Mouse (Mus musculus) liver, embryonic 13.5 days (tissue): Measurements from ENCODE around the gene Cntnap2. TPM values are rescaled to one million over a fixed set of nuclear protein-coding genes. Genes with fewer than 3 reads are reported as not detected.

Experiments used
- ATAC-seq: fragments of 200-750 bp; cut with Nextera tagmentation; 2 replicates; pipeline ENCODE4 v1.8.0; 2017; ENCODE audit warnings: low read depth, mild to moderate bottlenecking, moderate number of reproducible peaks, moderate library complexity
- DNase-seq: peaks from one replicate; pipeline ENCODE4 v3.0.0; 2022
- H3K27ac ChIP-seq: fragments of 300-500 bp; sonication (generic); 2 replicates; pipeline ENCODE4 v1.5.1; 2015; ENCODE audit warnings: moderate library complexity, mild to moderate bottlenecking, inconsistent platforms
- H3K27me3 ChIP-seq: fragments of 300-500 bp; sonication (generic); 2 replicates; pipeline ENCODE4 v1.6.1; 2015; ENCODE audit warnings: mild to moderate bottlenecking, inconsistent platforms
- H3K36me3 ChIP-seq: fragments of 300-500 bp; sonication (generic); 2 replicates; pipeline ENCODE4 v1.6.1; 2015; ENCODE audit warnings: mild to moderate bottlenecking, inconsistent platforms
- H3K4me1 ChIP-seq: fragments of 300-500 bp; sonication (generic); replicated peaks from 2 replicates; pipeline ENCODE4 v1.6.1; 2015; ENCODE audit warnings: inconsistent platforms
- H3K4me2 ChIP-seq: fragments of 300-500 bp; sonication (generic); 2 replicates; pipeline ENCODE4 v1.6.1; 2015; ENCODE audit warnings: inconsistent platforms, mild to moderate bottlenecking, moderate library complexity
- H3K4me3 ChIP-seq: fragments of 300-500 bp; sonication (generic); replicated peaks from 2 replicates; pipeline ENCODE4 v1.5.1; 2015; ENCODE audit warnings: mild to moderate bottlenecking, inconsistent platforms
- H3K9ac ChIP-seq: fragments of 300-500 bp; sonication (generic); 2 replicates; pipeline ENCODE4 v1.6.1; 2015; ENCODE audit warnings: mild to moderate bottlenecking, inconsistent platforms
- H3K9me3 ChIP-seq: fragments of 300-500 bp; sonication (generic); replicated peaks from 2 replicates; pipeline ENCODE4 v1.6.1; 2016; ENCODE audit warnings: inconsistent platforms
- WGBS: fragments of 180-500 bp; shearing (Covaris S2); methylation state at CpG from one replicate; pipeline ENCODE4 v1.1.7; 2015; ENCODE audit not compliant: insufficient replicate concordance; 5-methylcytosine and 5-hydroxymethylcytosine counted together
- polyA plus RNA-seq: library from polyadenylated mRNA; unstranded; fragments of >200 nt; fragmentation: Nextera tagmentation; extraction: Ambion mirVana; gene quantifications from 2 replicates; pipeline ENCODE4 v1.2.1, GENCODE M21; 2015

Cntnap2 gene
- polyA plus RNA-seq, 1 experiment from 2014 or later = 0.78 TPM

GRCm38 (mm10) chr6:47026064-47026686 is 1967.0 kb downstream of the Cntnap2 start:
- Histone ChIP-seq H3K4me1 (no peaks in the 10 kb centered on the region), H3K27me3 (no peaks in the 10 kb centered on the region), H3K9me3 (no peaks in the 10 kb centered on the region), H3K36me3 (no peaks in the 10 kb centered on the region), H3K27ac (no peak overlapping the region), H3K9ac (no peak overlapping the region), H3K4me2 (no peak overlapping the region), H3K4me3 (no peak overlapping the region)
- ATAC-seq (no peak), DNase-seq (no peak)
- WGBS = 55% methylated on average over 4 of the region's 4 CpGs

- Histone ChIP-seq H3K27me3 (no peaks in the 10 kb centered on the region), H3K36me3 (no peaks in the 10 kb centered on the region), H3K9ac (no peak overlapping the region), H3K4me3 (no peak overlapping the region), H3K4me1 (no peaks in the 10 kb centered on the region), H3K27ac (no peak overlapping the region), H3K9me3 (no peaks in the 10 kb centered on the region), H3K4me2 (no peak overlapping the region)
- 39% methylated on average over 2 of the region's 2 CpGs for WGBS
- no peak for ATAC-seq
- no peak for DNase-seq
Measured at GRCm38 (mm10) chr6:47031362-47031761, 1972.2 kb downstream of the Cntnap2 start.

DNA sequence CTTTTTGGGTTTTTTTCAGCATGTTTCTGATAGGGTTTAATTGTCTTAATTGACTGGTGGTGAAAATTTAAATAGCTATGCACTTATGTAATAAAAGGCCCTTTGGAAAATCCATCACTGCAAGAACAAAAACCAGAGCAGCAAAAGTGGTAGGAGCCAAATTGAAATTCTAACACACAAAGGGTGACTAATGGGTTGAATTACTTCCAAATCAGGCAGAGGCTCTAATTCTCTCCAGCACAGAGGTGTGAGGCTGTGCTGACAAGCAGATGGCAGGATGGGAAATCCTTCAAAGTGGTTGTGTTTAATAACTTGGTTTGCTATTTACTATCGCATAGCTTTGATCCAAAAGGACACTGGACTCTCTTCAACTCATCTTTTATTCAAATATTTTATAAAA is 1983.4 kb downstream of the Cntnap2 start:
- Histone ChIP-seq H3K27me3 (peaks cover 11% of the 10 kb centered on the region), H3K4me1 (no peaks in the 10 kb centered on the region), H3K9ac (no peak overlapping the region), H3K27ac (no peak overlapping the region), H3K9me3 (no peaks in the 10 kb centered on the region), H3K4me2 (no peak overlapping the region), H3K4me3 (no peak overlapping the region), H3K36me3 (no peaks in the 10 kb centered on the region)
- 52% methylated on average over 1 of the region's 1 CpGs for WGBS
- DNase-seq (no peak), ATAC-seq (no peak)

DNA sequence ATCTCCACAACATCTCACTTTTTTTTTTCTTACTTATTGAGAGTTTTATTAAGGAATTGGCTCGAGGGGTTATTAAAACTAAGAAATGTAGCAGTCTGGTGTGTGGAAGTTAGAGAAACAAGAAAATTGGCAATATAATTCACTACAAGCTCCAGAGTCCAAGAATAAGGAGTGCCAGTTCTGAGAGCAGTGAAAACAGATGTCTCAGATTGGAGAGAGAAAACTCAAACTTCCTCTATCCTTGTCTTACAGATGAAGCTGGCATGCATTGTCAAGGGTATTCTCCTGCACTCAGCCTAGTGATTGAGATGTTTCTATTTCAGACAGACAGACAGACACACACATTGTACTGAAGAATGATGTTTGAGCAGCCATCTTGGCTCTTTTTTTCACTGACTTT is 1984.4 kb downstream of the Cntnap2 start:
- 48% methylated on average over 1 of the region's 1 CpGs for WGBS
- Histone ChIP-seq H3K36me3 (no peaks in the 10 kb centered on the region), H3K4me3 (no peak overlapping the region), H3K9me3 (no peaks in the 10 kb centered on the region), H3K4me2 (no peak overlapping the region), H3K27me3 (peaks cover 11% of the 10 kb centered on the region), H3K27ac (no peak overlapping the region), H3K4me1 (no peaks in the 10 kb centered on the region), H3K9ac (no peak overlapping the region)
- ATAC-seq (no peak), DNase-seq (no peak)

DNA sequence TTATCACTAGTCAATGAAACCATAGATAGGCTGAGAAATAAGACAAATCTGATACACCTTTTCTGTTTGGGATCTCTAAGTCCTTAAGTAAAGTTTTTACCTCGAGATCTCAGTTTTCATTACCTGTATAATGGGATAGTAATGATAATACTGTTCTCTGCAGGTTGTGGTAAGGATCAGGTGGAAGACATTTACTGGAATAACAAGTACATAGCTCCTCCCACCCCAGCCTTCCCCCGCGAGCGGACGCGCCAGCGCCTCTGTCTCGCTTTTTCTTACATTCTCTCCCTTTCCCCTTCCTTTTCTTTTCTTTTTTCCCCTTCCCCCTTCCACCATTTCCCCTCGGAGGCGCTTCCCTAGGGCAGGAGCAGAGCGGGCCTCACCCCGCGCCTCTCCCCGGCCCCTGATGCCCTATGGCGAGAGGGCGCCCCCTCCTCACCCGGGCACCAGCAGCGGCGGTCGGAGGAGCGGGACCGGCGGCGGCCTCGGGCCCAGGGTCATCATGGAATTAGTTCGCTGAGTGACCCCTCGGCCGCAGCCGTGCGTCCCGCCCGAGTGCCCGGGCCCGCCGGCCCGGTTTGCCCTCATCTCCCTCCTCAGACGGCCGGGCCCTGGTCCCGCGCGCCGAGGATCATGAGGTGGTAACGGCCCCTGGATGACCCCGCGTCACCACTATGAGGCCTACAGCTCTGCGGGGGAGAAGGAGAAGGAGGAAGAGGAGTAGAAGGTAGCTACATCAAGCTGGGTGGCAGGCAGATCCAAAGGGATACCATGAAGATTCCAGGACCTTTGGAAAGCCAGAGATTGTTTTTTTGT is 1985.4 kb downstream of the Cntnap2 start:
- peak overlapping the region; percentile 48 for H3K4me2 ChIP-seq
- no peaks in the 10 kb centered on the region for H3K4me1 ChIP-seq
- ATAC-seq (no peak), DNase-seq (no peak)
- WGBS = 4% methylated on average over 46 of the region's 46 CpGs
- no peaks in the 10 kb centered on the region for H3K36me3 ChIP-seq
- no peaks in the 10 kb centered on the region for H3K9me3 ChIP-seq
- peak overlapping the region; percentile 28; the same call in 1 of the 2 replicates for H3K4me3 ChIP-seq
- no peak overlapping the region for H3K9ac ChIP-seq
- H3K27ac ChIP-seq = no peak overlapping the region
- peaks cover 11% of the 10 kb centered on the region for H3K27me3 ChIP-seq

DNA sequence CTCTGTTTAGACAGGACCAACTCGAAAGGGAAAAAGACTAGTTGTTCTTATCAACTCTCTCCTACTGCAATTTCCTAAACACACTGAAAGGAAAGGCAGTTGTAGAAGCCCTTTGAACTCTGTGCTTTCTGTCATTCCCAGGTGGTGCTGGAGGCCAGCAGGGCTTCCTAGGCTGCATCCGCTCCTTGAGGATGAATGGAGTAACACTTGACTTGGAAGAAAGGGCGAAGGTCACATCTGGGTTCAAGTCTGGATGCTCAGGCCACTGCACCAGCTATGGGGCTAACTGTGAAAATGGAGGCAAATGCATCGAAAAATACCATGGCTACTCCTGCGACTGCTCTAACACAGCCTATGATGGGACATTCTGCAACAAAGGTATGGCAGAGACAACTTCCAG is 1989.9 kb downstream of the Cntnap2 start:
- Histone ChIP-seq H3K27ac (no peak overlapping the region), H3K4me1 (no peaks in the 10 kb centered on the region), H3K36me3 (no peaks in the 10 kb centered on the region), H3K4me2 (no peak overlapping the region), H3K4me3 (no peak overlapping the region), H3K27me3 (peaks cover 8% of the 10 kb centered on the region), H3K9me3 (no peaks in the 10 kb centered on the region), H3K9ac (no peak overlapping the region)
- 50% methylated on average over 5 of the region's 5 CpGs for WGBS
- ATAC-seq = no peak
- DNase-seq = no peak

DNA sequence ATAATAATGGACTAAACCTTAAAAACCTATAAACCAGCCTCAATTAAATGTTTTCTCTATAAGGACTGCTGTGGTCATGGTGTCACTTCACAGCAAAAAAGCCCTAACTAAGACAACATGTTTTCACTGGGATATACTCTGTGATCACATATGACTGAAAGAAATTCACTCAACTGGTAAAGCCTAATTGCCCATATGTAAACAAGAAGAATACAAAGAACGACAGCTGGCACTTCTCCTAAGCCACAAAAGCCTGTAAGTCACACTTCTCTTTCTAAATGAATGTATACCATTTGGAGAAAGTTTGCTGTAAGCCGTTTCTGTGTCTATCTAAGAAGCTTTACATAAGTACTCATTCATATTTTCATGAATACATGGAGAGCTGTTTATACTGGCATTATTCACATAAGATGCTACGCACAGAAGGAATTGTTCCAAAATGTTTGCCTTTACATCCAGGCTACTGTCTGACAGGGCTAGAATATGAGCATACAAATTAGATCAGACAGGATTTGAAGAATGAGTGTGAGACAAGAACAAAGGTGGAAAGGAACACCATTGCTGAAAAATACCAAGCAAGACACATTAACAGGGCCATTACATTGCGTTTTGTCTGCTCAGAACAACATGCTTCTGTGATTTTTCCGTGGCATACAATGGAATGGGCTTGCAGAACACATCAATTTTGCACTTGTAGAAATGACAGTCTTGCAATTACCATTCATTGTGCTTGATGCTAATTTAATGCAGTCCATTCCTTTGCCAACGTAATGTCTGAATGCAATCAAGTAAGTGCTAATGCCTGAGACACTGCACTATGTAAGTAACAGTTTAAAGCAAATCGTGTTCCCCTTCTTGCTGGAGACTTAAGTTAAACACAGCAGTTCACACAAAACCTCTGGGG is 1991.4 kb downstream of the Cntnap2 start:
- Histone ChIP-seq H3K9ac (no peak overlapping the region), H3K27me3 (no peaks in the 10 kb centered on the region), H3K4me3 (no peak overlapping the region), H3K36me3 (no peaks in the 10 kb centered on the region), H3K9me3 (no peaks in the 10 kb centered on the region), H3K4me2 (no peak overlapping the region), H3K4me1 (no peaks in the 10 kb centered on the region), H3K27ac (no peak overlapping the region)
- DNase-seq (no peak), ATAC-seq (no peak)
- WGBS = 50% methylated on average over 7 of the region's 7 CpGs

DNA sequence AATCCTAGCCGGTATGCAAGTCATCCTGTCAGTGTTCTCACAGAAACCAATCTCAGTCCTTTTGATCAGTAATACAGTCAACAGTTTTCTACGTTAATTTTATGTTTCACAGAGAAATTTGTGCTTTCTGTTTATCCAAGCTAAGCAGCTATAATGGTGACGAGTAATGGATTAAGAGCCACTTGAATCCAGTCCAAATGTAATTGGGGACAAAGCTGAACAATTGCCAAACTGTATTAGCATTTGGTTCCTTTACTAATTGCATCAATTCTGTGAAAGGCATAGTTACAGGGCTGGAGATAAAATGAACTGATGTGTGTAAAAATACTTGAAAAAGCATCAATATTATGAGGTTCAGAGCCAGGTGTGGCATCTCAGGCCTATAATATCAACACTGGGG is 2002.2 kb downstream of the Cntnap2 start:
- no peak for ATAC-seq
- Histone ChIP-seq H3K9me3 (no peaks in the 10 kb centered on the region), H3K4me1 (no peaks in the 10 kb centered on the region), H3K27me3 (no peaks in the 10 kb centered on the region), H3K4me3 (no peak overlapping the region), H3K36me3 (no peaks in the 10 kb centered on the region), H3K9ac (no peak overlapping the region), H3K27ac (no peak overlapping the region), H3K4me2 (no peak overlapping the region)
- WGBS = 56% methylated on average over 3 of the region's 3 CpGs
- no peak for DNase-seq

GRCm38 (mm10) chr6:47089998-47090397 is 2030.8 kb downstream of the Cntnap2 start:
- 66% methylated on average over 4 of the region's 4 CpGs for WGBS
- ATAC-seq = no peak
- H3K4me3 ChIP-seq = no peak overlapping the region

GRCm38 (mm10) chr6:47104951-47105350 is 2045.8 kb downstream of the Cntnap2 start:
- H3K36me3 ChIP-seq = no peaks in the 10 kb centered on the region

More at GRCm38 (mm10) chr6:47089998-47090397, 2030.8 kb downstream of the Cntnap2 start:
- DNase-seq = no peak
- no peaks in the 10 kb centered on the region for H3K27me3 ChIP-seq
- no peaks in the 10 kb centered on the region for H3K36me3 ChIP-seq
- H3K9ac ChIP-seq = no peak overlapping the region
- no peaks in the 10 kb centered on the region for H3K4me1 ChIP-seq
- no peak overlapping the region for H3K4me2 ChIP-seq
- no peak overlapping the region for H3K27ac ChIP-seq
- no peaks in the 10 kb centered on the region for H3K9me3 ChIP-seq

DNA sequence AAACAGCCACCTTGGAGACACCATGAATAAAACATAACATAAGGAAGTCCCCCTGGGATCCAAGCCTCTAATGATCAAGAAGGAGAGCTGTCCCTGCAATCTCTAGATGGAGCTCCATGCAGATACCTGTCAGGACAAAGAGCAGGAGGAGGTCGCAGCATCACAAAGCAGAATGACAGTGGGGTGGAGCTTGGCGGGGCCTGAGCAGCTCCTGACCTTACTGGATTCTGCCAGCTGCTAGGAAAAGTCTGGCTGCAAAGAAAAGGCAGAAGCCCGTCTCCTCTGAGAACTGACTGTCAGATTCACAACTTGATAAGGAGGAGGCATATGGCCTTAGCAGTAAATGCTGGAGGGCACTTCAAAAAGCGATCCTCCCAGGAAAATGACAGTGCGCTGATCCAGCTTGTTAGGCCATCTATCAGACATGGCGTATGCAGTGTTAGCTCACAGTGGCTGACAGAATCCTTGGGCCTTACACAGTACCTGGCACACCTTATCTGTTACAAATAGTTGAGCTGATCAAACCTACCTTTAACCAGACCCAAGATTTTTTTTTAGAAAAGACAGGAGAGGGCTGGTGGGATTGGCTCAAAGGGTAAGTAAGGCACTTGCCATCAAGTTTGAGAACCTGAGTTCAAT is 2050.5 kb downstream of the Cntnap2 start:
- Histone ChIP-seq H3K4me3 (no peak overlapping the region), H3K9ac (no peak overlapping the region), H3K36me3 (no peaks in the 10 kb centered on the region), H3K4me1 (no peaks in the 10 kb centered on the region), H3K9me3 (no peaks in the 10 kb centered on the region), H3K27me3 (no peaks in the 10 kb centered on the region), H3K27ac (no peak overlapping the region), H3K4me2 (no peak overlapping the region)
- 40% methylated on average over 6 of the region's 6 CpGs for WGBS
- ATAC-seq (no peak), DNase-seq (no peak)

More at GRCm38 (mm10) chr6:47104951-47105350, 2045.8 kb downstream of the Cntnap2 start:
- WGBS = 33% methylated on average over 1 of the region's 1 CpGs
- Histone ChIP-seq H3K9me3 (no peaks in the 10 kb centered on the region), H3K27me3 (no peaks in the 10 kb centered on the region), H3K4me1 (no peaks in the 10 kb centered on the region), H3K4me2 (no peak overlapping the region), H3K4me3 (no peak overlapping the region), H3K27ac (no peak overlapping the region), H3K9ac (no peak overlapping the region)
- DNase-seq (no peak), ATAC-seq (no peak)
